Mouse (Mus musculus): ENCODE results near the gene Btnl4. TPM values are rescaled to one million over a fixed set of nuclear protein-coding genes. Genes with fewer than 3 reads are reported as not detected.
"Not testable (repeated sequence)": the region's sequence is repeated elsewhere in the genome, so short reads cannot be mapped to it uniquely, and the experiment has no call there.

Btnl4 gene
- total RNA-seq, 2 experiments from 2014 or later: not detected

DNA sequence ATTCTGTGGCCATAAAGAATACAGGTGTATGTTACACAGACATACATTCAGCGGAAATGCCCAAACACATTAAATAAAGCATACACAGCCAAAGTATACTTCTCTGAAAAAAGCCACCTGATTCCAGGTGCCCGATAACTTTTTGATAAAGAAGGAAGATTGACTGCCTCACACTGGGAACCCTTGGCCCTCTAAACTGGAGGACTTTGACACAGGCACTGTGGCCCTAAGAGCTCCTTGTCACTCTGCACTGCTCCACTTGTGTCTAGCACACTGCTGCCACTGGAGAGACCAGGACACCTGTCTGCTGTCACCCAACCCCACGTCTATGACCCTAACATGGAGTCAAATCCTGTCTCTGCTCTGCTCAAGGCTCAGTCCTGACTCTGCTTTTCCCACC lies 2.1 kb downstream of the Btnl4 start:
- no peak for TF ChIP-seq CTCF (IDR thresholded peaks at IDR 0.05)
- no peak for DNase-seq
- H3K27ac ChIP-seq: no peak overlapping the region
- intact Hi-C loops (cut with DNase I): no loop called here
- no peak overlapping the region for H3K4me3 ChIP-seq

GRCm38 (mm10) chr17:34470491-34470890 lies 6.6 kb downstream of the Btnl4 start:
- DNase-seq: no peak
- intact Hi-C loops (cut with DNase I): no loop called here

GRCm38 (mm10) chr17:34465906-34466305 lies 11.2 kb downstream of the Btnl4 start:
- DNase-seq; H3K27ac ChIP-seq; intact Hi-C loops (cut with DNase I); H3K4me3 ChIP-seq: not testable (repeated sequence)

More at GRCm38 (mm10) chr17:34470491-34470890, 6.6 kb downstream of the Btnl4 start:
- TF ChIP-seq CTCF (IDR thresholded peaks at IDR 0.05): no peak
- Histone ChIP-seq H3K4me3 (no peak overlapping the region), H3K27ac (no peak overlapping the region)

DNA sequence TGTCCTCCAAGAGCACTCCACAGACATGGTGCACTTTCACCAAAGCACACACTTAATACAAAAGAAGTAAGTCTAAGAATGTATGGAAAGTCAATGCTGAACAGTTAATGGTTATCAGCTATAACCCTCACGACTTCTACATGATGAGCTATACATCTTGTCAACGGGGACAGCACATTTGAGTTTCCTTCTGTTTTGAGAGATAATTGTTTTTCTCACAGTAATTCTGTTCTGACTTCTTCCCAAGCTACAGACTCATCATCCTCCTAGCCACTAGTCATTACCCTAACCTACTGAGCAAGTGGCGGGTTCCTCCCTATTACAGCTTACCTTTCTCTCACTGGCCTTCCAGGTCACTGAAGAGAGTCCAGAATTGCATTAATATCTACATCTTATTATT lies 17.9 kb downstream of the Btnl4 start:
- no peak for DNase-seq
- Histone ChIP-seq H3K27ac (no peak overlapping the region), H3K4me3 (no peak overlapping the region)
- TF ChIP-seq CTCF (IDR thresholded peaks at IDR 0.05): no peak
- intact Hi-C loops (cut with DNase I): no loop called here

GRCm38 (mm10) chr17:34457668-34458067 lies 19.4 kb downstream of the Btnl4 start:
- H3K27ac ChIP-seq: no peak overlapping the region
- no peak for DNase-seq
- H3K4me3 ChIP-seq: no peak overlapping the region
- TF ChIP-seq CTCF (IDR thresholded peaks at IDR 0.05): no peak
- intact Hi-C loops (cut with DNase I): no loop called here

DNA sequence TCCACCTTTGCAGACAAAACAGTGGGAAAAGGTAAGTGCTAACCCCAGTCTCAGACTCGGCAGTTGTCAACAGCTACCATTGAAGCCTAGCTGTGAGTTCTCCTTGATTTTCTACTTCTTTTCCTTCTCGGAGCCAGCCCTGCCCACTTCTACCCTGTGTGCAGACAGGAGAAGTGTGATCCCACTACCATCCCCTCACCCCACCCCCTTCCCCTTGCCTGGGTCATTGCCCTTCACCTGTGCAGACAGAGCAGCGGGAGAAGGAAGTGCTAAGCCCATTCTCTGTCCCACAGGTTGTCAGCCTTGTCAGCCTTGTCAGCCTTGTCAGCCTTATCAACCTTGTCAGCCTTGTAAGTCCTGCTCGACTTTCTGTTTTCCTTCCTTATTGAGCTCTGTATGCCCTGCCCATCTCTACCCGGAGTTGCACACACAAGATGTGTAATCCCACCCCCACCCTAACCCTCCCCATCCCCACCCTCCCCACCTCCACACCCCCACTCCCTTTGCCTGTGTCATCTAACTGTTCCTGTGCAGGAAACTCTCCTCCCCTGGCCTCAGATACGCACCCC lies 28.6 kb downstream of the Btnl4 start:
- no peak overlapping the region for H3K27ac ChIP-seq
- DNase-seq: no peak
- no peak for TF ChIP-seq CTCF (IDR thresholded peaks at IDR 0.05)
- H3K4me3 ChIP-seq: no peak overlapping the region
- intact Hi-C loops (cut with DNase I): loop anchor here (10.0 kb wide), 1 partner anchor 106 kb away; no protein-coding TSS in a partner anchor

DNA sequence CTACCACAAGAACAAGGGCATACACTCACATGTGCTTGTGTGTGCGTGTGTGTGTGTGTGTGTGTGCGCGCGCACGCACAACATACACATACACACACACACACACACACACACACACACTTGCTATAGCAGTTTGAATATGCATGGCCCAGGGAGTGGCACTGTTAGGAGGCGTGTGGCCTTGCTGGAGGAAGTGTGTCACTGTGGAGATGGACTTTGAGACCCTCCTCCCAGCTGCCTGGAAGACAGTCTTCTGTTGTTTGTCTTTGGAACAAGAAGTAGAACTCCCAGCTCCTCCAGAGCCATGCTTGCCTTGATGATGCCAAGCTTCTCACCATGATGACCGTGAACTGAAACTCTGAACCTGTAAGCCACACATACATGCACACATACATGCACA lies 35.1 kb downstream of the Btnl4 start:
- DNase-seq: no peak
- no peak overlapping the region for H3K4me3 ChIP-seq
- no peak overlapping the region for H3K27ac ChIP-seq
- intact Hi-C loops (cut with DNase I): loop anchor here (2.0 to 10.0 kb wide), 2 partner anchors 113 to 177 kb away; no protein-coding TSS in a partner anchor
- TF ChIP-seq CTCF (IDR thresholded peaks at IDR 0.05): no peak

GRCm38 (mm10) chr17:34439795-34440194 lies 37.3 kb downstream of the Btnl4 start:
- intact Hi-C loops (cut with DNase I): loop anchor here (2.0 to 10.0 kb wide), 2 partner anchors 115 to 179 kb away; no protein-coding TSS in a partner anchor
- Histone ChIP-seq H3K4me3 (no peak overlapping the region), H3K27ac (no peak overlapping the region)
- TF ChIP-seq CTCF (IDR thresholded peaks at IDR 0.05): peak; percentile 71
- DNase-seq: no peak

DNA sequence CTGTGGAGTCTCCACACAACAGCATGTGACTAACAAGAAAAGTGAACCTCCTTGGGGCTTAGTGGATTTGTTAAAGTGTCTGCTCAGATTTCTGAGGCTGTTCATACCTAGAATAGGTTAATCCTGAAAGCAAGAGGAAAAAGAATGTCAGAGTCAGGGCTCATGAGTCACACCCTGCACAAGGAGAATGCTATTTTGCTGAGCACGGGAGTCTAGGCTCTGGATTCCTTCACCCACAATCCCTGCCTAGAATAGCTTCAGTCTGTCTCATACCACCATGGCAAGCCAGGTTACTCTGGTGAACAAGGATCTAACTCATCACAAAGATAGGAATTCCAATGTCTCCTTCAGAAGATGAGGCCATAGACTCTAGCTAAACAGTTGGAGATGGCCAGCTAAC lies 38.5 kb downstream of the Btnl4 start:
- no peak for DNase-seq
- no peak overlapping the region for H3K4me3 ChIP-seq
- no peak for TF ChIP-seq CTCF (IDR thresholded peaks at IDR 0.05)
- intact Hi-C loops (cut with DNase I): no loop called here
- no peak overlapping the region for H3K27ac ChIP-seq

DNA sequence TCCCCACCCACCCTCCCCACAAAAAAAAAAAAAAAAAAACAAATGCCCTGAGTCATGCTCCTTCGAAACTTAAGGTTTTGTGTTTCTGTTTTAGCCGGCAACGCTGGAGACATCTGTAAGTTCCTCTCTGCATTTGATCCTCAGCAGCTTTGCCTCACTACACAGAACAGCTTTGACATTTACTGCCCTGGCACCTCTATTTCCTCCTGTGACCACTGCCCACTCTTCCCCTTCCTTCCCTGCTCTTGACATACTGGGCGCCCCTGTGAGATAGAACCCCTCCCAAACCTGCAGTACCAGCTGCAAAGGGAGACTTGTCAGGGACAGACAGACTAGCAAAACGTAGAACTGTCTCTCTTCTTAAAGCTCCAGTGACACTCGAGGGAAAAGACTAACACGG lies 39.5 kb downstream of the Btnl4 start:
- Histone ChIP-seq H3K27ac (no peak overlapping the region), H3K4me3 (no peak overlapping the region)
- TF ChIP-seq CTCF (IDR thresholded peaks at IDR 0.05): no peak
- no peak for DNase-seq
- intact Hi-C loops (cut with DNase I): no loop called here

DNA sequence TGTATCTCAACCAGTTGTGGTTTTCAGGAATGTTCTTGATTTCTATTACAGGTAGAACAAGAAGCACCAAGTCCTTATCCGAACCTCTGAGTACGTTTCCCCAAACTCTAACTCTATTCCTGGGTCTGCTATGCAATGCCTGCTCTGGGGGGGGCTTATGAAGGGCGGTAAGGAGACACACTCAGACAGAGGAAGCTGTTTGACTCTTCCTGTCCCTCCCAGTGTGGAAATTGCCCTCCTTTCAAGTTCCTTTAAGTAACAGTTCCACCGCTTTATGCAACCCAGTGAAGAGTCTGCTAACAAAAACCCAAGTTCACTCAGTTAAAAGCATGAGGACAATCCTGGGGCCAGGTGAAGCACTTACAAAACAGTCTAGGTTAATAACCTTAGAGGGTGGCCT lies 40.0 kb downstream of the Btnl4 start:
- DNase-seq: no peak
- H3K27ac ChIP-seq: no peak overlapping the region

GRCm38 (mm10) chr17:34427597-34427996 lies 49.5 kb downstream of the Btnl4 start:
- no peak for DNase-seq
- no peak overlapping the region for H3K27ac ChIP-seq
- intact Hi-C loops (cut with DNase I): no loop called here
- no peak for TF ChIP-seq CTCF (IDR thresholded peaks at IDR 0.05)
- H3K4me3 ChIP-seq: no peak overlapping the region

More for the DNA sequence above, 40.0 kb downstream of the Btnl4 start:
- H3K4me3 ChIP-seq: no peak overlapping the region
- TF ChIP-seq CTCF (IDR thresholded peaks at IDR 0.05): no peak
- intact Hi-C loops (cut with DNase I): no loop called here

GRCm38 (mm10) chr17:34420014-34420413 lies 57.1 kb downstream of the Btnl4 start:
- intact Hi-C loops (cut with DNase I): no loop called here
- no peak for DNase-seq
- Histone ChIP-seq H3K4me3 (no peak overlapping the region), H3K27ac (no peak overlapping the region)
- TF ChIP-seq CTCF (IDR thresholded peaks at IDR 0.05): no peak

Other genes with a start within 250 kb of the Btnl4 start
- under 1 TPM in 1 of 2 experiments, not detected in 1; 0.11 TPM for gene H2-Ob, start 238.4 kb downstream of the Btnl4 start, total RNA-seq (2021)
- 1 to 10 TPM; 3.1 to 4.7 TPM for gene H2-Ab1, start 219.6 kb downstream of the Btnl4 start, total RNA-seq (2021)
- gene H2-Aa, start 189.5 kb downstream of the Btnl4 start, total RNA-seq (2021): 1 to 10 TPM; 5.3 to 6.0 TPM
- gene H2-Eb1, start 171.5 kb downstream of the Btnl4 start, total RNA-seq (2021): 1 to 10 TPM; 3.4 to 4.9 TPM
- gene H2-Eb2, start 151.7 kb downstream of the Btnl4 start, total RNA-seq (2021): not detected
- under 1 TPM; 0.18 to 0.20 TPM for gene Btnl2, start 122.5 kb downstream of the Btnl4 start, total RNA-seq (2021)
- gene Btnl1, start 100.2 kb downstream of the Btnl4 start, total RNA-seq (2021): not detected
- gene BC051142, start 78.5 kb downstream of the Btnl4 start, total RNA-seq (2021): under 1 TPM in 1 of 2 experiments, not detected in 1; 0.43 TPM
- not detected for gene Btnl6, start 40.0 kb upstream of the Btnl4 start, total RNA-seq (2021)
- 10 to 100 TPM; 10.5 to 11.4 TPM for gene Notch4, start 87.0 kb upstream of the Btnl4 start, total RNA-seq (2021)
- 1 to 10 TPM; 1.8 to 2.4 TPM for gene Gpsm3, start 112.5 kb upstream of the Btnl4 start, total RNA-seq (2021)
- gene Pbx2, start 113.9 kb upstream of the Btnl4 start, total RNA-seq (2021): 10 to 100 TPM; 14.0 to 14.6 TPM
- gene Ager, start 120.5 kb upstream of the Btnl4 start, total RNA-seq (2021): under 1 TPM in 1 of 2 experiments, not detected in 1; 0.31 TPM
- 10 to 100 TPM; 16.8 to 24.0 TPM for gene Rnf5, start 126.4 kb upstream of the Btnl4 start, total RNA-seq (2021)
- 10 to 100 TPM; 75.6 to 75.7 TPM for gene Agpat1, start 126.9 kb upstream of the Btnl4 start, total RNA-seq (2021)
- gene Egfl8, start 138.7 kb upstream of the Btnl4 start, total RNA-seq (2021): 1 to 10 TPM; 1.5 to 1.9 TPM
- 10 to 100 TPM; 40.5 to 42.2 TPM for gene Ppt2, start 151.2 kb upstream of the Btnl4 start, total RNA-seq (2021)
- gene Prrt1, start 152.2 kb upstream of the Btnl4 start, total RNA-seq (2021): under 1 TPM; 0.28 to 0.36 TPM
- 1 to 10 TPM; 4.5 to 9.3 TPM for gene Fkbpl, start 167.4 kb upstream of the Btnl4 start, total RNA-seq (2021)
- 1 to 10 TPM; 7.1 to 9.1 TPM for gene Atf6b, start 169.8 kb upstream of the Btnl4 start, total RNA-seq (2021)
- gene Tnxb, start 193.2 kb upstream of the Btnl4 start, total RNA-seq (2021): 10 to 100 TPM; 30.7 to 41.6 TPM